Comparison of ENCODE assay signal across 8 mouse cellular contexts in genomic region chr19:36815396-36816271, GRCm38 (mm10). TPM values are rescaled to one million over a fixed set of nuclear protein-coding genes. Genes with fewer than 3 reads are reported as not detected.
DNase-seq lines count a peak whose midpoint lies in the region; ATAC-seq and TF ChIP-seq lines count a peak whose summit lies in the region.

No protein-coding gene starts in this region.

- no peaks in the 10 kb centered on the region for H3K9me3 ChIP-seq in hindbrain, embryonic 11.5 days (ENCODE audit: control insufficient read depth, low read length)

- no peaks in the 10 kb centered on the region for H3K4me1 ChIP-seq in hindbrain, embryonic 11.5 days (replicated peaks; ENCODE audit: control insufficient read depth, insufficient read depth, low read length)

- 0 out of 2 replicates have a peak overlapping the region, but pooled peaks have one; percentile 8 for H3K4me3 ChIP-seq in hindbrain, embryonic 11.5 days (ENCODE audit: low read depth, low read length)

- peak; percentile 53; the same call in 1 of the 2 replicates for TF ChIP-seq CTCF in brain, embryonic 14.5 days (IDR thresholded peaks at IDR 0.05; ENCODE audit: borderline replicate concordance, extremely low read depth, insufficient read depth, insufficient read length)

- no peaks in the 10 kb centered on the region for H3K36me3 ChIP-seq in hindbrain, embryonic 11.5 days (ENCODE audit: control insufficient read depth, insufficient read depth, low read length)

- ATAC-seq in frontal cortex, adult (ENCODE audit: low TSS enrichment) = peak; percentile 88
- 0 out of 2 replicates have a peak, but pooled peaks have one; percentile 39 for ATAC-seq in erythroid progenitor cell, adult 5-6 weeks (replicated peaks; ENCODE audit: low FRiP score, poor library complexity, severe bottlenecking)
- peak; percentile 47; the same call in 1 of the 2 replicates for ATAC-seq in hindbrain, embryonic 11.5 days (ENCODE audit: low FRiP score)

- no peak overlapping the region for H3K27ac ChIP-seq in hindbrain, embryonic 11.5 days (ENCODE audit: low read depth, low read length)

- 23% methylated on average over 32 of the region's 32 CpGs for WGBS in hindbrain, embryonic 11.5 days

- peak overlapping the region; percentile 35 for H3K4me2 ChIP-seq in hindbrain, embryonic 11.5 days (replicated peaks; ENCODE audit: low read depth, low read length)

- no peak for TF ChIP-seq POLR2A in brain, embryonic 14.5 days (IDR thresholded peaks at IDR 0.05; ENCODE audit: borderline replicate concordance, extremely low read depth, insufficient read depth, insufficient read length, poor library complexity, severe bottlenecking)

- H3K9ac ChIP-seq in hindbrain, embryonic 11.5 days (ENCODE audit: low read depth, low read length) = no peak overlapping the region

- no peak for DNase-seq in frontal cortex, postnatal 10 days (ENCODE audit: low spot score in 2 of 2)
- DNase-seq in brain, embryonic 14.5 days (ENCODE audit: low read depth) = peak; percentile 91
- peak; percentile 56 for DNase-seq in hindbrain, embryonic 11.5 days (ENCODE audit: low spot score)
- DNase-seq in layer of hippocampus, adult 9-11 months = peak; percentile 42
- DNase-seq in lung, postnatal 25 days (ENCODE audit: low spot score) = peak; percentile 71
- DNase-seq in right cerebral cortex, postnatal 4 days = peak; percentile 21

- no peaks in the 10 kb centered on the region for H3K27me3 ChIP-seq in hindbrain, embryonic 11.5 days (ENCODE audit: control insufficient read depth, insufficient read depth, low read length)

RNA-seq across cellular contexts. Expression of gene Tnks2, which starts 18.4 kb away (rescaled TPM):
- 88.6 and 119 TPM in 2 replicates for polyA plus RNA-seq in brain, embryonic 14.5 days (2012; rRNA removed)
- 27.2 and 41.1 TPM in 2 replicates for total RNA-seq in erythroid progenitor cell, adult 5-6 weeks (2015; ENCODE audit: low replicate concordance)
- 29.4 and 41.8 TPM in 2 replicates for total RNA-seq in erythroid progenitor cell, adult 5-6 weeks (2017; ENCODE audit: low replicate concordance)
- 80.8 and 91.1 TPM in 2 replicates for polyA plus RNA-seq in hindbrain, embryonic 11.5 days (2014; fragmentation: Nextera tagmentation; extraction: Ambion mirVana)

Comparison
In these comparisons a context has a peak if more than half of its experiments do, and no peak if none do; other contexts are left out.
1. DNase-seq: peak in brain, embryonic 14.5 days (single experiment), hindbrain, embryonic 11.5 days (single experiment), layer of hippocampus, adult 9-11 months (single experiment), lung, postnatal 25 days (single experiment) and right cerebral cortex, postnatal 4 days (single experiment); none in frontal cortex, postnatal 10 days (0 of 2).
2. Peak in every context shown above with its lines, with median percentiles within 50 percentile points of each other: ATAC-seq.